Comparison of ENCODE assay signal across 26 mouse cellular contexts in the genomic region with DNA sequence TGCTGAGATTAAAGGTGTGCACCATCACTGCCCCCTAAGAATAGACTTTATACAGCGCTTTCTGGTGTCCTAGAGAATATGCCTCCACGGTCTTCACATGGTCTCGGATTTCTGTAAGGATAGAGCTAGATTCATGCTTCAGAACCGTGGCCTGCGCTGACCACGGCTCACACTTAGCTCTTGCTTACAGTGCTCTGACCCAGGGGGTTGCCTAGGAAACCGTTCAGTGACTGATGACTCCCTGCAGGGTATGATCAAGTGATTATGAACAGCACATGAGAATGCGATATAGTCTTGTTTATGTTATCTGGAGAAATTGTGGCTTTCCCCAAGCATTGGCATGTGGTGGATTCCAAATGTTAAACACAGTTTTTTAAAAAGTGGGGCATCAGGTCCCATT.
DNase-seq lines count a peak whose midpoint lies in the region; ATAC-seq and TF ChIP-seq lines count a peak whose summit lies in the region.
"Had no signal": no experiment of that assay in that cellular context is flagged by ENCODE, and none has a peak within 500 bp of the region (broad histone marks: within the 10 kb centered on the region; RNA-seq: fewer than 3 reads in every experiment).

No protein-coding gene starts in this region.

- no peaks in the 10 kb centered on the region for H3K9me3 ChIP-seq in hindbrain, embryonic 12.5 days (replicated peaks)
- H3K9me3 ChIP-seq in hindbrain, postnatal 0 days (ENCODE audit: low read length) = no peaks in the 10 kb centered on the region
- no peaks in the 10 kb centered on the region for H3K9me3 ChIP-seq in lung, embryonic 14.5 days (ENCODE audit: low read depth, low read length)
- no peaks in the 10 kb centered on the region for H3K9me3 ChIP-seq in neural tube, embryonic 13.5 days
- H3K9me3 ChIP-seq: forebrain, embryonic 13.5 days; heart, embryonic 13.5 days; intestine, embryonic 15.5 days; megakaryocyte, embryonic 14.5 days had no signal

- 0 out of 2 replicates have a peak overlapping the region, but pooled peaks have one; percentile 3 for H3K4me2 ChIP-seq in hindbrain, embryonic 12.5 days (replicated peaks)
- H3K4me2 ChIP-seq in hindbrain, postnatal 0 days (ENCODE audit: low read depth, low read length) = no peak overlapping the region
- H3K4me2 ChIP-seq in lung, embryonic 14.5 days = no peak overlapping the region
- H3K4me2 ChIP-seq in neural tube, embryonic 13.5 days = no peak overlapping the region
- H3K4me2 ChIP-seq: forebrain, embryonic 13.5 days; heart, embryonic 13.5 days; intestine, embryonic 15.5 days had no signal

- no peaks in the 10 kb centered on the region for H3K27me3 ChIP-seq in hindbrain, embryonic 12.5 days
- no peaks in the 10 kb centered on the region for H3K27me3 ChIP-seq in hindbrain, postnatal 0 days (ENCODE audit: insufficient read depth, low read length)
- no peaks in the 10 kb centered on the region for H3K27me3 ChIP-seq in lung, embryonic 14.5 days (ENCODE audit: insufficient read depth, low read length)
- no peaks in the 10 kb centered on the region for H3K27me3 ChIP-seq in neural tube, embryonic 13.5 days
- H3K27me3 ChIP-seq: CH12.LX; forebrain, embryonic 13.5 days; heart, embryonic 13.5 days; intestine, embryonic 15.5 days; megakaryocyte, embryonic 14.5 days; Patski had no signal

- no peak for TF ChIP-seq CTCF in hindbrain, postnatal 0 days (IDR thresholded peaks at IDR 0.05; ENCODE audit: low read depth)
- no peak for TF ChIP-seq CTCF in lung, embryonic 14.5 days (IDR thresholded peaks at IDR 0.05; ENCODE audit: low read depth)

- no peaks in the 10 kb centered on the region for H3K36me3 ChIP-seq in hindbrain, embryonic 12.5 days
- H3K36me3 ChIP-seq in hindbrain, postnatal 0 days (ENCODE audit: insufficient read depth, low read length) = no peaks in the 10 kb centered on the region
- H3K36me3 ChIP-seq in lung, embryonic 14.5 days (ENCODE audit: insufficient read depth) = no peaks in the 10 kb centered on the region
- H3K36me3 ChIP-seq in neural tube, embryonic 13.5 days = no peaks in the 10 kb centered on the region
- H3K36me3 ChIP-seq: heart, embryonic 13.5 days; intestine, embryonic 15.5 days had no signal

- no peak for DNase-seq in hindbrain, postnatal 0 days (ENCODE audit: low spot score)
- DNase-seq in lung, embryonic 14.5 days = no peak
- DNase-seq in lung, postnatal 36 days = no peak
- DNase-seq in neural tube, embryonic 10.5 days (ENCODE audit: extremely low spot score, low spot score) = no peak
- no peak for DNase-seq in layer of hippocampus, adult 9-10 months (ENCODE audit: low spot score)
- DNase-seq: adrenal gland, postnatal 10 days; cerebellum, adult 11-12 months; cerebellum, adult 9-11 months; gastrocnemius, postnatal 10 days; heart, postnatal 10 days; kidney, adult 9 months; kidney, postnatal 14 days; liver; lung, postnatal 4 days; right cerebral cortex, adult 18-20 months; thymus, adult 2 months; thymus, postnatal 36 days had no signal

- 0 out of 2 replicates have a peak, but pooled peaks have one; percentile 66 for ATAC-seq in hindbrain, embryonic 12.5 days (ENCODE audit: low FRiP score)
- no peak for ATAC-seq in hindbrain, postnatal 0 days
- ATAC-seq in lung, embryonic 14.5 days (ENCODE audit: insufficient read depth) = peak; percentile 71; the same call in 1 of the 2 replicates
- peak; percentile 29; the same call in 1 of the 2 replicates for ATAC-seq in neural tube, embryonic 13.5 days (ENCODE audit: low read depth)
- ATAC-seq: forebrain, embryonic 13.5 days; intestine, embryonic 15.5 days; Patski had no signal

- H3K27ac ChIP-seq in hindbrain, embryonic 12.5 days = no peak overlapping the region
- H3K27ac ChIP-seq in hindbrain, postnatal 0 days = no peak overlapping the region
- no peak overlapping the region for H3K27ac ChIP-seq in lung, embryonic 14.5 days (ENCODE audit: low read depth)
- no peak overlapping the region for H3K27ac ChIP-seq in neural tube, embryonic 13.5 days (replicated peaks)
- H3K27ac ChIP-seq: forebrain, embryonic 13.5 days; heart, embryonic 13.5 days; intestine, embryonic 15.5 days had no signal

- H3K9ac ChIP-seq in hindbrain, embryonic 12.5 days = no peak overlapping the region
- H3K9ac ChIP-seq in hindbrain, postnatal 0 days (replicated peaks; ENCODE audit: low read length) = no peak overlapping the region
- no peak overlapping the region for H3K9ac ChIP-seq in lung, embryonic 14.5 days
- H3K9ac ChIP-seq in neural tube, embryonic 13.5 days = no peak overlapping the region
- H3K9ac ChIP-seq: forebrain, embryonic 13.5 days; heart, embryonic 13.5 days; intestine, embryonic 15.5 days had no signal

- peaks cover 49% of the 10 kb centered on the region for H3K4me1 ChIP-seq in hindbrain, embryonic 12.5 days
- peaks cover 8% of the 10 kb centered on the region for H3K4me1 ChIP-seq in hindbrain, postnatal 0 days (ENCODE audit: insufficient read depth, low read length)
- peaks cover 7% of the 10 kb centered on the region; the same call in 1 of the 2 replicates for H3K4me1 ChIP-seq in lung, embryonic 14.5 days (ENCODE audit: insufficient read depth)
- H3K4me1 ChIP-seq in neural tube, embryonic 13.5 days (replicated peaks) = peaks cover 50% of the 10 kb centered on the region

- no peak overlapping the region for H3K4me3 ChIP-seq in hindbrain, embryonic 12.5 days
- no peak overlapping the region for H3K4me3 ChIP-seq in hindbrain, postnatal 0 days (ENCODE audit: low read length)
- no peak overlapping the region for H3K4me3 ChIP-seq in lung, embryonic 14.5 days (ENCODE audit: low read depth, low read length)
- no peak overlapping the region for H3K4me3 ChIP-seq in neural tube, embryonic 13.5 days
- H3K4me3 ChIP-seq: erythroblast, embryonic 14.5 days; forebrain, embryonic 13.5 days; heart, embryonic 13.5 days; intestine, embryonic 15.5 days; megakaryocyte, embryonic 14.5 days had no signal

- 44% methylated on average over 8 of the region's 8 CpGs for WGBS in hindbrain, embryonic 12.5 days
- WGBS in hindbrain, postnatal 0 days = 31% methylated on average over 8 of the region's 8 CpGs
- 40% methylated on average over 8 of the region's 8 CpGs for WGBS in lung, embryonic 14.5 days
- 50% methylated on average over 8 of the region's 8 CpGs for WGBS in neural tube, embryonic 13.5 days
